Mouse (Mus musculus) limb, embryonic 15.5 days (tissue): Measurements from ENCODE around the gene 2700049A03Rik. TPM values are rescaled to one million over a fixed set of nuclear protein-coding genes. Genes with fewer than 3 reads are reported as not detected.
"Not testable (repeated sequence)": the region's sequence is repeated elsewhere in the genome, so short reads cannot be mapped to it uniquely, and the experiment has no call there.

Source experiments
- ATAC-seq: fragments of 200-750 bp; cut with Nextera tagmentation; 2 replicates; pipeline ENCODE4 v1.8.0; 2017; ENCODE audit warnings: low read depth, moderate TSS enrichment; ENCODE audit not compliant: insufficient number of reproducible peaks, low FRiP score, low TSS enrichment
- H3K27ac ChIP-seq: fragments of 300-500 bp; sonication (generic); 2 replicates; pipeline ENCODE4 v1.5.1; 2015; ENCODE audit warnings: moderate library complexity, mild to moderate bottlenecking, inconsistent platforms
- H3K27me3 ChIP-seq: fragments of 300-500 bp; sonication (generic); 2 replicates; pipeline ENCODE4 v1.6.1; 2015; ENCODE audit warnings: inconsistent platforms
- H3K36me3 ChIP-seq: fragments of 300-500 bp; sonication (generic); 2 replicates; pipeline ENCODE4 v1.6.1; 2015; ENCODE audit warnings: inconsistent platforms
- H3K4me1 ChIP-seq: fragments of 300-500 bp; sonication (generic); 2 replicates; pipeline ENCODE4 v1.6.1; 2015; ENCODE audit warnings: inconsistent platforms
- H3K4me2 ChIP-seq: fragments of 300-500 bp; sonication (generic); 2 replicates; pipeline ENCODE4 v1.6.1; 2015; ENCODE audit warnings: mild to moderate bottlenecking, inconsistent platforms
- H3K4me3 ChIP-seq: fragments of 300-500 bp; sonication (generic); 2 replicates; pipeline ENCODE4 v1.5.1; 2015; ENCODE audit warnings: mild to moderate bottlenecking, inconsistent platforms
- H3K9ac ChIP-seq: fragments of 300-500 bp; sonication (generic); 2 replicates; pipeline ENCODE4 v1.6.1; 2015; ENCODE audit warnings: inconsistent platforms
- H3K9me3 ChIP-seq: fragments of 300-500 bp; sonication (generic); 2 replicates; pipeline ENCODE4 v1.6.1; 2016; ENCODE audit warnings: inconsistent platforms
- WGBS: fragments of 180-500 bp; shearing (Covaris S2); methylation state at CpG from one replicate; pipeline ENCODE4 v1.1.7; 2015; 5-methylcytosine and 5-hydroxymethylcytosine counted together
- polyA plus RNA-seq: library from polyadenylated mRNA; unstranded; fragments of >200 nt; fragmentation: Nextera tagmentation; extraction: Ambion mirVana; gene quantifications from 2 replicates; pipeline ENCODE4 v1.2.1, GENCODE M21; 2015

Gene 2700049A03Rik
- polyA plus RNA-seq, result 11.5 and 11.7 TPM in 2 replicates

- H3K4me1 ChIP-seq, result peaks cover 22% of the 10 kb centered on the region
- no peaks in the 10 kb centered on the region for H3K9me3 ChIP-seq
- ATAC-seq, result peak; percentile 84
- peak within 1 kb of the TSS; percentile 81 for H3K27ac ChIP-seq
- H3K4me3 ChIP-seq, result peak within 1 kb of the TSS; percentile 97
- H3K9ac ChIP-seq, result peak within 1 kb of the TSS; percentile 98
- WGBS, result under 1% methylated on average over 52 of the region's 52 CpGs
- H3K4me2 ChIP-seq, result peak within 1 kb of the TSS; percentile 84
- H3K36me3 ChIP-seq, result peaks cover 28% of the 10 kb centered on the region
- no peaks in the 10 kb centered on the region for H3K27me3 ChIP-seq
Observed at GRCm38 (mm10) chr12:71136130-71136973, at the start of gene 2700049A03Rik, which contains the start of gene Timm9. Gene 2700049A03Rik (plus strand): TSS chr12:71136848. Gene Timm9 (minus strand): TSS chr12:71136684.

- not testable (repeated sequence) for H3K9me3 ChIP-seq, H3K4me2 ChIP-seq, ATAC-seq, H3K9ac ChIP-seq, H3K4me1 ChIP-seq, H3K4me3 ChIP-seq, H3K36me3 ChIP-seq, H3K27ac ChIP-seq, H3K27me3 ChIP-seq
- WGBS, result 81% methylated on average over 4 of the region's 4 CpGs
Observed at GRCm38 (mm10) chr12:71104275-71104674, 32.4 kb upstream of the 2700049A03Rik start.

- WGBS, result 82% methylated on average over 6 of the region's 6 CpGs
- H3K4me3 ChIP-seq, result no peak overlapping the region
- no peaks in the 10 kb centered on the region for H3K36me3 ChIP-seq
- no peak overlapping the region for H3K9ac ChIP-seq
- no peak for ATAC-seq
- H3K27ac ChIP-seq, result no peak overlapping the region
- peaks cover 6% of the 10 kb centered on the region for H3K4me1 ChIP-seq
- H3K4me2 ChIP-seq, result no peak overlapping the region
- H3K27me3 ChIP-seq, result 0 out of 2 replicates have a peak, but pooled peaks cover 9% of the 10 kb centered on the region
- H3K9me3 ChIP-seq, result no peaks in the 10 kb centered on the region
Observed at GRCm38 (mm10) chr12:71107216-71107771, 29.4 kb upstream of the 2700049A03Rik start.

GRCm38 (mm10) chr12:71111331-71111730 is 25.3 kb upstream of the 2700049A03Rik start, which contains the start of gene Tomm20l:
Gene Tomm20l (plus strand): TSS chr12:71111428.
- 10% methylated on average over 32 of the region's 33 CpGs for WGBS
- H3K9ac ChIP-seq, result no peak within 1 kb of the TSS
- peaks cover 9% of the 10 kb centered on the region for H3K4me1 ChIP-seq
- H3K27me3 ChIP-seq, result 0 out of 2 replicates have a peak, but pooled peaks cover 9% of the 10 kb centered on the region
- no peak for ATAC-seq
- peak within 1 kb of the TSS; percentile 42 for H3K4me2 ChIP-seq
- no peaks in the 10 kb centered on the region for H3K36me3 ChIP-seq
- no peaks in the 10 kb centered on the region for H3K9me3 ChIP-seq
- H3K4me3 ChIP-seq, result peak within 1 kb of the TSS; percentile 24
- no peak within 1 kb of the TSS for H3K27ac ChIP-seq

DNA sequence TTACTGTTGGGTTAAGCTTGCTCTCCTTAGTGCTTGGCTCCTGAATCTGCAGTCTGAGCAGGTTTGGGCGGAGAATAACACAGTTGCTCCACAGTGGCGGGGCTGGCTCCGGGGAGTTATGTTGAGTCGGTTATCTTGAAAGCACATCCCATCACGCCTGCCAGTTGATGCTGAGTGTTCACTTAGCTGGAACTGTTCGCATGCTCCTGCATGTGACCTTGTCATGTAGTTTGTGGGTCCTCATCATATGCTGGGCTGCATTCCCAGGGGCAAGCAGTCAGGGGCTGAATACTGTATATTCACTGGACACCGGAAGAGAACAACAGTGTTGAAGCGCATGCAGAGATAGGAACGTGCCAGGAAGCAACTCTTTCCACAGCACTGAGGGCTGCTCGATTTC is 23.6 kb upstream of the 2700049A03Rik start:
- 85% methylated on average over 10 of the region's 10 CpGs for WGBS
- no peak for ATAC-seq

DNA sequence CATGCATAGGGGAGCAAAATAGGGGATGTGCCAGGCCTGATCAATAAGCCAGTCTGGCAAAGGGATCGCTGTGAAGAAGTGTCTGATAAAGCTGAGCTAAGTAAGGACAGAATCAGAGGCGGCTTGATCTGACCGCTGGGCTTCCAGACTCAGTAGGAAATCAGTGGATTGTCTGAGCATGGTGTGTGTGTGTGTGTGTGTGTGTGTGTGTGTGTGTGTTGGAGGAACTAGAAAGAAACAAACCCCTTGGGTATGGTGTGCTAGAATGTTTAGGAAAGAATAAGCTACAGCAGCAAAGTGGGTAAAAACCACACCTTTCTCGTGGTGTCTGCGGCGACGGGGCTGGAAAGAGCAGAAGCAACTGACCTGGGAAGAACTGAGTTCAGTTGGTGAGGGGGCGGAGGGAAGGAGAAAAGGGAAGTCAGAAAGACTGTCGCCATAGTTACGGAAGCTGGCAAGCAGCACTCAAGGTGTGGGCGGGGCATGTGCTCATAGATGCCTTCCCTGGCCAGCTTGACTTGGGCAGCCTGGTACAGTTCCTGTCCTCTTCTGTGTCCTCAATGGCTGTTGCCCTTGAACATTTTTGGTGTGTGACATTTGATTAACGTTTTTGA is 22.9 kb upstream of the 2700049A03Rik start:
- WGBS, result 30% methylated on average over 12 of the region's 12 CpGs
- H3K36me3 ChIP-seq, result no peaks in the 10 kb centered on the region
- H3K4me2 ChIP-seq, result no peak overlapping the region

More for the DNA sequence above, 23.6 kb upstream of the 2700049A03Rik start:
- Histone ChIP-seq H3K27ac (no peak overlapping the region), H3K4me2 (no peak overlapping the region), H3K9ac (no peak overlapping the region), H3K36me3 (no peaks in the 10 kb centered on the region), H3K4me1 (peaks cover 9% of the 10 kb centered on the region), H3K27me3 (0 out of 2 replicates have a peak, but pooled peaks cover 9% of the 10 kb centered on the region), H3K9me3 (no peaks in the 10 kb centered on the region), H3K4me3 (no peak overlapping the region)

DNA sequence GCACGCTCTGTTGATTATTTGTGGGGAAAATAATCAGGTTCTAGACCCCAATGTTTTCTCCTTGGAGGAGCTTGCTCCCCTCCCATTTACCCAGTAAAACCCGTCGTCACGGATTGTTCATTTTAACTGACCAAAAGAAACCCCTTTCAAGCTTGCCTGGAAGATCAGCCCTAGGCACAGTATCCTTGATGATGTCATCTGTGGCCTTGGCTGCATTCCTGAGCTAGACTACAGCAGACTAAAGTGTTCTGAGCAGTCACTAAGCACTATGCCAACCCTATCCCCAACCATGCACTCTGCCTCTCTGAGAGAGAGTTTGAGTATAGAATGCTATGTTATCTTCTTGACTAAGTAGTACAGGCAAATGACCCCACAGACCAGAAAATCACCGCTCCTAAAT is 20.2 kb upstream of the 2700049A03Rik start:
- H3K4me2 ChIP-seq, result no peak overlapping the region
- H3K27ac ChIP-seq, result no peak overlapping the region
- 77% methylated on average over 5 of the region's 5 CpGs for WGBS
- no peak for ATAC-seq
- H3K4me1 ChIP-seq, result peaks cover 5% of the 10 kb centered on the region
- H3K9ac ChIP-seq, result no peak overlapping the region
- no peaks in the 10 kb centered on the region for H3K9me3 ChIP-seq
- 0 out of 2 replicates have a peak, but pooled peaks cover 1% of the 10 kb centered on the region for H3K27me3 ChIP-seq
- H3K4me3 ChIP-seq, result no peak overlapping the region
- H3K36me3 ChIP-seq, result 0 out of 2 replicates have a peak, but pooled peaks cover 4% of the 10 kb centered on the region

More for the DNA sequence above, 22.9 kb upstream of the 2700049A03Rik start:
- ATAC-seq, result no peak
- H3K9ac ChIP-seq, result no peak overlapping the region
- peaks cover 9% of the 10 kb centered on the region for H3K4me1 ChIP-seq
- H3K9me3 ChIP-seq, result no peaks in the 10 kb centered on the region
- H3K27me3 ChIP-seq, result 0 out of 2 replicates have a peak, but pooled peaks cover 9% of the 10 kb centered on the region
- H3K4me3 ChIP-seq, result no peak overlapping the region
- no peak overlapping the region for H3K27ac ChIP-seq

- H3K36me3 ChIP-seq, result peaks cover 42% of the 10 kb centered on the region
- H3K9me3 ChIP-seq, result no peaks in the 10 kb centered on the region
- no peak overlapping the region for H3K4me2 ChIP-seq
- H3K27ac ChIP-seq, result no peak overlapping the region
- H3K9ac ChIP-seq, result no peak overlapping the region
- 91% methylated on average over 10 of the region's 10 CpGs for WGBS
- no peaks in the 10 kb centered on the region for H3K27me3 ChIP-seq
- H3K4me1 ChIP-seq, result no peaks in the 10 kb centered on the region
- no peak overlapping the region for H3K4me3 ChIP-seq
- ATAC-seq, result no peak
Observed at GRCm38 (mm10) chr12:71122731-71123130, 13.9 kb upstream of the 2700049A03Rik start.

DNA sequence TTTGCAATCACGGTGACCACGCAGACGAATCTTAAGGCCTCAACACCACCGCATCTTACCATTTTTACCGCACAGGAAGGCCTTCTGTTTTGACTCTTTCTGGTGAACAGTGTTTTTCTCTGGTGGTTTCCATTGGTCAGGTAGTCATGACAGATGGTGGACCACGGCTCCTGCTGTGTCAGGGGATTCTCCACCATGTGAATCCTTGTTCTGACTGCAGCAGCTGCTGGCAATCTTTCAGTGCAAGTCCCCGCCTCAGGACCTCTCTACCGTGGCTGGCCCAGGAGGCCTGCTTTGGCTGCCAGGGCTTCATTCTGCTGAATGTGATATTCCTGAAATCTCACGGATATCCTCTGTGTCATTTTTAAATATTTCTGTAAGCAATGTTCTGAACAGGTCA is 13.4 kb upstream of the 2700049A03Rik start:
- H3K9me3 ChIP-seq, result no peaks in the 10 kb centered on the region
- no peak overlapping the region for H3K4me2 ChIP-seq
- WGBS, result 92% methylated on average over 9 of the region's 9 CpGs
- H3K27me3 ChIP-seq, result no peaks in the 10 kb centered on the region
- H3K9ac ChIP-seq, result no peak overlapping the region
- ATAC-seq, result no peak
- no peak overlapping the region for H3K27ac ChIP-seq
- peaks cover 42% of the 10 kb centered on the region for H3K36me3 ChIP-seq
- no peak overlapping the region for H3K4me3 ChIP-seq
- H3K4me1 ChIP-seq, result no peaks in the 10 kb centered on the region

- no peaks in the 10 kb centered on the region for H3K9me3 ChIP-seq
- no peak overlapping the region for H3K27ac ChIP-seq
- peaks cover 27% of the 10 kb centered on the region for H3K36me3 ChIP-seq
- peak overlapping the region; percentile 97 for H3K4me3 ChIP-seq
- H3K4me2 ChIP-seq, result peak overlapping the region; percentile 84
- WGBS, result 19% methylated on average over 5 of the region's 5 CpGs
- peaks cover 22% of the 10 kb centered on the region for H3K4me1 ChIP-seq
- H3K27me3 ChIP-seq, result no peaks in the 10 kb centered on the region
- peak overlapping the region; percentile 31; the same call in 1 of the 2 replicates for H3K9ac ChIP-seq
- no peak for ATAC-seq
Observed at GRCm38 (mm10) chr12:71135581-71135980, 1.1 kb upstream of the 2700049A03Rik start.

DNA sequence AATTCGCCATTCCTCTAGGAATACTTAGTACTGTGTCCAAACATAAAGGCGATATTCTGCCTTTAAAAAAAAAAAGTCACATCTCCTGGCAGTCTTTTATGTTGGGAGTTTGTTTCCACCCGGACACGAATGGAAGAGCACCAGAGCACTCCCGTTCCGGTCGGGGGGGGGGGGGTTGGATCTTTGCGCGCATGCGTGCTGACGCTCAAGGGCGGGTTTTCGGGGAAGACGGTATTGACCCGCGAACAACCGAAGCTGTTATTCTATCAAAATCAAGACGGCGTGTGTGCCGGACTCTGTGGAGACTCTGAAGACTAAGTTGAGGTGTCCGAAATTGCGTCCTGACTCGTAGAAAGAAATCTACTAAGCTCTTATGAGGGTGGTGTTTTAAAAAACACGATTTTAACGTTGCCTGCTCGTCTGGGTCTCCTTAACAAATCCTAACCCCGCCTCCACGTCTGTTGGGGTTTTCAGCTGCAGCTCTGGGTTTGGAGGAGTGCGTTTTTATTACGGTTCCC is 385 bp downstream of the 2700049A03Rik start:
- ATAC-seq, result peak; percentile 84
- no peaks in the 10 kb centered on the region for H3K27me3 ChIP-seq

More for the DNA sequence above, 385 bp downstream of the 2700049A03Rik start:
- Histone ChIP-seq H3K9me3 (no peaks in the 10 kb centered on the region), H3K27ac (peak overlapping the region; percentile 81), H3K36me3 (peaks cover 28% of the 10 kb centered on the region), H3K4me2 (peak overlapping the region; percentile 84), H3K9ac (peak overlapping the region; percentile 98; the same call in 1 of the 2 replicates), H3K4me3 (peak overlapping the region; percentile 97), H3K4me1 (peaks cover 22% of the 10 kb centered on the region)
- under 1% methylated on average over 30 of the region's 30 CpGs for WGBS
